Mouse (Mus musculus) forebrain, embryonic 12.5 days (tissue): ENCODE measurements at regions not wholly inside any gene's neighbourhood (a gene's known extent, or its start where the extent isn't known, plus 50 kb on each side); places are given as distances from the start of the nearest gene placed in this dataset.

Experiments
- ATAC-seq: fragments of 200-750 bp; cut with Nextera tagmentation; 2 replicates; pipeline ENCODE4 v1.8.0; 2017; ENCODE audit warnings: moderate TSS enrichment; ENCODE audit not compliant: low FRiP score
- H3K27ac ChIP-seq: fragments of 300-500 bp; sonication (generic); 2 replicates; pipeline ENCODE4 v1.5.1; 2016; ENCODE audit warnings: mild to moderate bottlenecking
- H3K27me3 ChIP-seq: fragments of 300-500 bp; sonication (generic); 2 replicates; pipeline ENCODE4 v1.6.1; 2016; ENCODE audit warnings: mild to moderate bottlenecking
- H3K36me3 ChIP-seq: fragments of 300-500 bp; sonication (generic); replicated peaks from 2 replicates; pipeline ENCODE4 v1.6.1; 2016; ENCODE audit warnings: mild to moderate bottlenecking
- H3K4me1 ChIP-seq: fragments of 300-500 bp; sonication (generic); 2 replicates; pipeline ENCODE4 v1.6.1; 2016
- H3K4me2 ChIP-seq: fragments of 300-500 bp; sonication (generic); 2 replicates; pipeline ENCODE4 v1.6.1; 2016; ENCODE audit warnings: mild to moderate bottlenecking, moderate library complexity
- H3K4me3 ChIP-seq: fragments of 300-500 bp; sonication (generic); replicated peaks from 2 replicates; pipeline ENCODE4 v1.5.1; 2016; ENCODE audit warnings: mild to moderate bottlenecking
- H3K9ac ChIP-seq: fragments of 300-500 bp; sonication (generic); 2 replicates; pipeline ENCODE4 v1.6.1; 2016; ENCODE audit warnings: mild to moderate bottlenecking
- H3K9me3 ChIP-seq: fragments of 300-500 bp; sonication (generic); 2 replicates; pipeline ENCODE4 v1.6.1; 2016
- WGBS: fragments of 180-500 bp; shearing (Covaris S2); methylation state at CpG from one replicate; pipeline ENCODE4 v1.1.7; 2016; 5-methylcytosine and 5-hydroxymethylcytosine counted together

DNA sequence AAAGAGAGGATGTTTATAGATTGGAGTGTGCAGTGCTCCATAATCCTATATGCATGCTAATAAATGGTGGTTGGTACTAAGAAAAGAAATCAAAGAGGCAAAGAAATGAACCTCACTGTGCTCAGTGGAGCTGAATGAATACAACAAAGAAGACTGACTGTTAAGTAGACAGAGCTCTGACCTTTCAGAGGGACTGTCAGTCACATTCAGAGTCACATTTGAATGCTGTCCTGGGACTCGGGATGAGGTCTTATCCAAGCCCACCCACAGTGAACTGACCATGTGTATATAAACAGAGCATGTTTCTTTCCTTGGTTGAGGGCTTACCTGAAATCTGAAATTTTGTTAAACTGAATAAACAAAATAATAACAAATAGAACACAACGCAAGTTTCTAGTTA lies 1473.3 kb downstream of the Cdh8 start:
- Histone ChIP-seq H3K9me3 (no peaks in the 10 kb centered on the region), H3K36me3 (no peaks in the 10 kb centered on the region), H3K27me3 (no peaks in the 10 kb centered on the region), H3K4me3 (no peak overlapping the region), H3K4me2 (no peak overlapping the region), H3K27ac (no peak overlapping the region), H3K4me1 (peaks cover 4% of the 10 kb centered on the region), H3K9ac (no peak overlapping the region)
- 42% methylated on average over 2 of the region's 2 CpGs for WGBS
- peak; percentile 53; the same call in 1 of the 2 replicates for ATAC-seq

GRCm38 (mm10) chr8:97936836-97937235 lies 1479.4 kb downstream of the Cdh8 start:
- no peak overlapping the region for H3K9ac ChIP-seq
- WGBS, result 82% methylated on average over 3 of the region's 3 CpGs
- H3K4me2 ChIP-seq, result no peak overlapping the region
- no peaks in the 10 kb centered on the region for H3K27me3 ChIP-seq
- no peak overlapping the region for H3K4me3 ChIP-seq
- H3K4me1 ChIP-seq, result no peaks in the 10 kb centered on the region
- ATAC-seq, result no peak
- no peaks in the 10 kb centered on the region for H3K36me3 ChIP-seq
- no peaks in the 10 kb centered on the region for H3K9me3 ChIP-seq
- no peak overlapping the region for H3K27ac ChIP-seq
